Mouse (Mus musculus) stomach, embryonic 16.5 days (tissue): ENCODE results near the gene Nr4a1. TPM values are rescaled to one million over a fixed set of nuclear protein-coding genes. Genes with fewer than 3 reads are reported as not detected.

Source experiments
- ATAC-seq: fragments of 200-750 bp; cut with Nextera tagmentation; 2 replicates; pipeline ENCODE4 v1.8.0; 2017; ENCODE audit warnings: moderate number of reproducible peaks, moderate TSS enrichment; ENCODE audit not compliant: insufficient read depth, low FRiP score
- H3K27ac ChIP-seq: fragments of 300-500 bp; sonication (generic); 2 replicates; pipeline ENCODE4 v1.5.1; 2014; ENCODE audit warnings: low read length
- H3K27me3 ChIP-seq: fragments of 300-500 bp; sonication (generic); 2 replicates; pipeline ENCODE4 v1.6.1; 2014; ENCODE audit warnings: low read length, control low read depth, mixed read lengths; ENCODE audit not compliant: control insufficient read depth, insufficient read depth
- H3K36me3 ChIP-seq: fragments of 300-500 bp; sonication (generic); 2 replicates; pipeline ENCODE4 v1.6.1; 2014; ENCODE audit warnings: low read length; ENCODE audit not compliant: control insufficient read depth, insufficient read depth
- H3K4me1 ChIP-seq: fragments of 300-500 bp; sonication (generic); 2 replicates; pipeline ENCODE4 v1.6.1; 2014; ENCODE audit warnings: low read length, control low read depth, mixed read lengths; ENCODE audit not compliant: control insufficient read depth, insufficient read depth
- H3K4me2 ChIP-seq: fragments of 300-500 bp; sonication (generic); 2 replicates; pipeline ENCODE4 v1.6.1; 2014; ENCODE audit warnings: low read depth, low read length, mixed read lengths
- H3K4me3 ChIP-seq: fragments of 300-500 bp; sonication (generic); replicated peaks from 2 replicates; pipeline ENCODE4 v1.5.1; 2014; ENCODE audit warnings: mild to moderate bottlenecking, low read length
- H3K9ac ChIP-seq: fragments of 300-500 bp; sonication (generic); 2 replicates; pipeline ENCODE4 v1.6.1; 2014; ENCODE audit warnings: low read length
- H3K9me3 ChIP-seq: fragments of 300-500 bp; sonication (generic); replicated peaks from 2 replicates; pipeline ENCODE4 v1.6.1; 2016; ENCODE audit warnings: low read length, control low read depth; ENCODE audit not compliant: control insufficient read depth
- WGBS: fragments of 180-500 bp; shearing (Covaris S2); extraction: QIAGEN DNeasy Blood & Tissue Kit; methylation state at CpG from one replicate; pipeline ENCODE4 v1.1.7; 2014; 5-methylcytosine and 5-hydroxymethylcytosine counted together
- polyA plus RNA-seq: library from polyadenylated mRNA; unstranded; fragments of >200 nt; fragmentation: Nextera tagmentation; extraction: Ambion mirVana; gene quantifications from 2 replicates; pipeline ENCODE4 v1.2.1, GENCODE M21; 2015

Nr4a1 gene
- polyA plus RNA-seq, 1 experiment from 2014 or later, result 13.3 TPM

DNA sequence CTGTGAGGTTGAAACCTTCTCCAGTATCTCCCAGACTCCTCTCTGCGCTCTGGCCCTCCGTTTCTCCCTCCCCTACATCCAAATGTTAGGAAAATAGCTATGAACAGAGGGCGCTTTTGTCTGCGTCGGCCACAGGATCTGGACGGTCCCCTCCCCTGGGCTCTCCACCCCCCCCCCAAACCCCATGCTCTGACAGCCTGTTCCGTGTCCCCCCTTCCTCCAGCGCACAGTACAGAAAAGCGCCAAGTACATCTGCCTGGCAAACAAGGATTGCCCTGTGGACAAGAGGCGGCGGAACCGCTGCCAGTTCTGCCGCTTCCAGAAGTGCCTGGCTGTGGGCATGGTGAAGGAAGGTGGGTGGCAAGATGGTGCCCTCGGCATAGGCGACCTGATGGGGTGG, 17.4 kb downstream of the Nr4a1 start:
- Histone ChIP-seq H3K4me2 (no peak overlapping the region), H3K36me3 (0 out of 2 replicates have a peak, but pooled peaks cover 3% of the 10 kb centered on the region), H3K4me3 (no peak overlapping the region), H3K9me3 (no peaks in the 10 kb centered on the region), H3K27me3 (no peaks in the 10 kb centered on the region), H3K4me1 (peaks cover 9% of the 10 kb centered on the region), H3K27ac (no peak overlapping the region), H3K9ac (no peak overlapping the region)
- WGBS, result 89% methylated on average over 15 of the region's 15 CpGs
- no peak for ATAC-seq

DNA sequence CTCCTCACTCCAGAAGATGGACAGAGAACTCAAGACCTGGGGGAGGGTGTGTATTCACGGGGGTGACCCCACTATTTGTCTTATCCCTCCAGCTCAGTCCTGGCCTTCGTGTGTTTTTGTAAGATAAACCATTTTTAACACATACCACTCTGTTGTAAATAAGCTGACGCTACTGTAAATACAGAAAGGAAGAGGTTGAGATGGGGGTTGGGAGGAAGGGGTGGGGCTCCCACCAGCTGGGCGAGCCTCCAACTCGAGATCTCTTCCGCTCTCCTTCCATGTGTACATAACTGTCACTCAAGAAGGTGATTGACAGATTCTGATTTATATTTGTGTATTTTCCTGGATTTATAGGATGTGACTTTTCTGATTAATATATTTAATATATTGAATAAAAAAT, 20.3 kb downstream of the Nr4a1 start:
- H3K4me3 ChIP-seq, result no peak overlapping the region
- H3K27me3 ChIP-seq, result no peaks in the 10 kb centered on the region
- no peak overlapping the region for H3K4me2 ChIP-seq
- no peak for ATAC-seq
- H3K9me3 ChIP-seq, result no peaks in the 10 kb centered on the region
- H3K36me3 ChIP-seq, result 0 out of 2 replicates have a peak, but pooled peaks cover 3% of the 10 kb centered on the region
- H3K27ac ChIP-seq, result no peak overlapping the region
- no peak overlapping the region for H3K9ac ChIP-seq
- peaks cover 20% of the 10 kb centered on the region for H3K4me1 ChIP-seq
- 25% methylated on average over 6 of the region's 6 CpGs for WGBS

DNA sequence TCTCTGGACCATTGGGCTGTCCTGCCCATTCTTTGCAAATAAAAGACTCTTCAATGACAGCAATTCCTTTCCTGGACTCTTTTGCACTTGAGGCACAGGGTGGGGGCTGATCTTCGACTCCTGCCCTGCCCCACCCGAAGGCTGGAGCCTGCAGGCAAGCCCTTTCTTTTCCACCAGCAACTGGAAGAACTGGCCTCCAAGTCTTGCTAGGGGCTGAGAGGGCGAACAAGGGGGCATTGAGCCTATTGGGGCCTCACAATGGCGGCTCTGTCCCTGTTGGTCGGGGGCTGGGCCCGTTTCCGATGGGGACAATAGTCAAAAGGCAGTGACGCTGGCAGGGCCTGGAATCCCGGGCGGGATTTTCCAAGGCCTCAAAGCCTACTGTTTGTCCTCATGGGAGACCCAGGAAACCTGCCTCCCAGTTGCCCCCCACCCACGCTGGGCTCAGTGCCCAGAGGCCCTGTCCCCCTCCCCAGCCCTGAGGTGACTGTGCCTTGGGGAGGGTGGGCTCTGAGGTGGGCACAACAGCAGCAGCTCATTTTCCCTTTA, 23.4 kb downstream of the Nr4a1 start:
- H3K27ac ChIP-seq, result peak overlapping the region; percentile 43
- no peaks in the 10 kb centered on the region for H3K9me3 ChIP-seq
- H3K4me3 ChIP-seq, result no peak overlapping the region
- ATAC-seq, result peak; percentile 68; the same call in 1 of the 2 replicates
- H3K4me2 ChIP-seq, result no peak overlapping the region
- peaks cover 24% of the 10 kb centered on the region for H3K4me1 ChIP-seq
- 47% methylated on average over 11 of the region's 11 CpGs for WGBS
- no peaks in the 10 kb centered on the region for H3K27me3 ChIP-seq
- 0 out of 2 replicates have a peak, but pooled peaks cover 3% of the 10 kb centered on the region for H3K36me3 ChIP-seq
- no peak overlapping the region for H3K9ac ChIP-seq

DNA sequence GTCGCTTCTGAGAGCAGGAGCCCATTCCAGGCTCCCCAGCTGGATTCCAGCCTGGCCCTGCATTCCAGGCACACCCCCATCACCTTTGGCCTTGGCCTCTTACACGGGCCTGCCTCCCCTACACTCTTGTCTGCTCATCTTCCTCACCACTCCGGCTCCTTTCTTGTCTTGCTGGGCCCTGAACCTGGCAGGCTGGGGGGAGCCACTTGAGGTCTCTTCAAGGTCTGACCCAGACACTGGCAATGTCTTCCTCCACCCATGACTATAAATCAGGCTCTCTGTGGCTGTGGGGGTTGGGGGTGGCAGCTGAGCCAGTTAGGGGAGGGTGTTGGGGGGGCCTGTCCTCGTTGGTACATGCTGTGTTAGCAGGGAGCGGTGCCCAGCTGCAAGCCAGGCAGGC, 24.5 kb downstream of the Nr4a1 start:
- WGBS, result 46% methylated on average over 5 of the region's 5 CpGs
- Histone ChIP-seq H3K27ac (peak overlapping the region; percentile 48; the same call in 1 of the 2 replicates), H3K9me3 (no peaks in the 10 kb centered on the region), H3K4me2 (no peak overlapping the region), H3K36me3 (no peaks in the 10 kb centered on the region), H3K9ac (peak overlapping the region; percentile 58), H3K4me1 (peaks cover 29% of the 10 kb centered on the region), H3K27me3 (no peaks in the 10 kb centered on the region), H3K4me3 (no peak overlapping the region)
- ATAC-seq, result no peak

DNA sequence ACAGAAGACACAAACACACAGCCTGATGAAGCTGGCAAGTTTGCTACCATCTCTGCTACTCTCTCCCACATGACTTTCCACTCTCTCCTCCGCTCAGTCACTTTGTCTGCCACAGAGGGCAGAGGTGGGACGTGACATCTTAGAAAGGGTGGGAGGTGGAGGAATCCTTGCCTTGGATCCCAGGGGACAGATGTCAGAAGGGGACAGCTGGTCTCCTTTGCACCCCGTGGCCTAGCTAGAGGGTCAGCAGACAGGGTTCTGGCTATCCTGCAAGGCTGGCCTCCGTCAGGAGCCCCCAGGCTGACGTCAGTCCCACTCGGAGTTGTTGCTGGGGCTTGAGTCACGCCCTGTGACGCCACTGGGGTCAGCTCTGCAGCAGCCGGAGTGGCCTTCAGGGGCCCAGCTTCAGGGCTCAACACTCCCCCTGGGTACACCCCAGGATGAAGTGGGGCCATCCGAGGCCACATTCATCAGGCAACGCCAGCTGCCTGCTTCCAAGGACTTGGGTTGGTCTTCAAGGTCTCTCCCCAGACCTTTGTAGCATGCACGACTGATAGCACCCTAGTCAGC, 25.4 kb downstream of the Nr4a1 start:
- no peak overlapping the region for H3K4me3 ChIP-seq
- no peak for ATAC-seq
- H3K27ac ChIP-seq, result no peak overlapping the region
- H3K27me3 ChIP-seq, result no peaks in the 10 kb centered on the region
- 56% methylated on average over 12 of the region's 12 CpGs for WGBS
- no peaks in the 10 kb centered on the region for H3K36me3 ChIP-seq
- H3K4me1 ChIP-seq, result peaks cover 29% of the 10 kb centered on the region
- H3K9me3 ChIP-seq, result no peaks in the 10 kb centered on the region
- peak overlapping the region; percentile 39; the same call in 1 of the 2 replicates for H3K9ac ChIP-seq
- no peak overlapping the region for H3K4me2 ChIP-seq

DNA sequence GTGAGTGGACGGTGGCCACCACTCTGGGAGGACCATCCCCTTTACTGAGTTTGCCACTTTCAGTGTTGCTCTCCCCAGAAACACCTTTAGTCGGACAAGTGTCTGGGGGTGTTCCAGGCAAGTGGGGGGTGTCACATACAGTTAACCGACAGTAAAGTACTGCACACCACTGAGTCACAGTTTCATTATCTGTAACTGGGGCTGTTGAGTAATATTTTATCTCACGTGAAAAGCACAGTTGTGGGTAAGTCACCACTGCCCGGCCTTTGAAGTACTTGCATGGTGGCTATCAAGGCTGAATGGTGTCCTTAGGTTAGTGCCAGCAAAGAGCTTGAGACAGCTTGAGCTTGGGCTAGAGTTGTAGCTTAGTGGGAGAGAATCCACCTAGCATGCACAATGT, 28.4 kb downstream of the Nr4a1 start:
- ATAC-seq, result no peak
- no peak overlapping the region for H3K27ac ChIP-seq
- H3K9ac ChIP-seq, result no peak overlapping the region
- no peaks in the 10 kb centered on the region for H3K27me3 ChIP-seq
- no peaks in the 10 kb centered on the region; the same call in 1 of the 2 replicates for H3K36me3 ChIP-seq
- peaks cover 37% of the 10 kb centered on the region for H3K4me1 ChIP-seq
- 68% methylated on average over 5 of the region's 5 CpGs for WGBS
- H3K9me3 ChIP-seq, result no peaks in the 10 kb centered on the region
- no peak overlapping the region for H3K4me2 ChIP-seq
- no peak overlapping the region for H3K4me3 ChIP-seq

DNA sequence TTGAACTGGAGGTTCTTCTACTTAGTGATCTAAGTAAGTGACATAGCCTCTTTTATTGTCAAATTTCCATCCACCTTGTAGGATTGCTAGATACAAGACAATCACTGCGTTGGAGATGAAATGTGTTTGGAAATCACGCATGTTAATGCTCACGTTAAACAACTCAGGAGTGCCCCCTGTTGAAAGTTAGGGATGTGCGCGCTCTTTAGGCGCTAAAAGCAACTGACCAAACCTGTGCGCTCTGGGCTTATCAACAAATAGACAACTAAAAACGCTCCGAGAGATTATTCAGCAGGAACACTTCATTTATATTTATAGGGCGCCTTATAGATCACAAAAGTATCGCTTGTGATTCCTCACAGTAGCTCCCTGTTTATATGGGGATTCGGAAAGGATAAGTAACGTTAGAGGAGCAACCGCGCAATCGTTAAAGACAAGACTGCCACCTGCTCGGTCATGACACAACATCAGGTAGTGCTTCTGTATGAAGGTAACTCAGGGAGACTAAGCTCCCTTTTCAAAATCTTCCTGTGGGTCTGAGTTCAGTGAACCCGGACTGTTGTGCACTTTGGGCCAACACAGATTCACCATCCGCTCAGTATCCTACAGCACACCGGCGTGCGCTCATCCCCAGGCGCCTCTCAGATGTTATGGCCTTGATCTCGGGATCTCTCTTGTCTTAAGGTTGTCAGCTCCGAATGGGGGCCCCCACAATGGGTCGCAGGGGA, 29.3 kb downstream of the Nr4a1 start:
- no peaks in the 10 kb centered on the region for H3K27me3 ChIP-seq
- ATAC-seq, result peak; percentile 16; the same call in 1 of the 2 replicates
- H3K4me3 ChIP-seq, result peak overlapping the region; percentile 92
- H3K36me3 ChIP-seq, result peaks cover 4% of the 10 kb centered on the region; the same call in 1 of the 2 replicates
- H3K27ac ChIP-seq, result peak overlapping the region; percentile 84
- peak overlapping the region; percentile 89 for H3K9ac ChIP-seq
- peaks cover 29% of the 10 kb centered on the region for H3K4me1 ChIP-seq
- no peaks in the 10 kb centered on the region for H3K9me3 ChIP-seq
- WGBS, result 1% methylated on average over 26 of the region's 26 CpGs
- H3K4me2 ChIP-seq, result peak overlapping the region; percentile 89

DNA sequence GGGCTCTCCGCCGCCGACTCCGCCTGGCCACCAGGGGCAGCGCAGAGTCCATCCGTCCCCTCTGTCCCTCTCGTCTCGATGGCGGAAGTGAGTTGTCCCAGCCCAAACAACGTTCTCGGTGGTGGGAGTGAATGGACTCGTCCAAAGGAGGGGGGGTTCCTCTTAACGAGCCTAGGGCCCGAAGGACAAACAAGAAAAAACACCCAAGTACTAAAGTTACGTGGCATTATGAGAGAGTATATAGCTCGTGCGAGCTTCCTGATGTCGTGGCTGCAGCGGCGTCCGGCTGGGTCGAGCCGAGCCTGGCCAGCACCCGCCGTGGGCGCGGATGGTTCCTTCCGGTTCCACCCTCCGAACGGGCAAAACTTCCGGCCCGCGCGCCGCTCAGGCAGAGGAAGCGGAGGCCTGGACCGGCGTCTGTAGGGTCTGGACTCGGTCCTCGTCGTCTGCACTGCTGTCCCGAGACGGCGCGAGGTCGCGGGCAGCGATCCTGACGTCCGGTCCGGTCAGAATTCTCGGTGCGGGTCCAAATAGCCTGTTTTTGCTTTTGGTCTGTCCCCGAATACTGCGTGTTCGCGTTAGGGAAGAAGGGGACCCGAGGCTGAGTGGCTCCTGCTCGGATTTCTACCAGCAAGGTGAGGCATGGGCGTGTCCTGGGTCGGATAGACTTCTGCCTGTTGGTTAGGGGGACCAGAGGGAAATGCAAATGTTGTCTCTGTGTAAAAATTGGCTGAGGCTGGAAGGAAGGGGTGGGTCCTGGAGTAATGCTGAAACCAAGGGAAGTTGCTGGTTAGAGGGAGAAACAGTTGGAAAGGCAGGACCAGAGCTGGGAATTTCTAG, 30.1 kb downstream of the Nr4a1 start, which contains the start of gene Atg101:
Atg101 (plus strand) TSS at position 362 of the 840 bp plus-strand sequence.
- no peaks in the 10 kb centered on the region for H3K27me3 ChIP-seq
- H3K4me1 ChIP-seq, result peaks cover 21% of the 10 kb centered on the region
- H3K27ac ChIP-seq, result peak within 1 kb of the TSS; percentile 84
- peak within 1 kb of the TSS; percentile 92 for H3K4me3 ChIP-seq
- H3K9me3 ChIP-seq, result no peaks in the 10 kb centered on the region
- ATAC-seq, result peak; percentile 91
- WGBS, result under 1% methylated on average over 61 of the region's 61 CpGs
- peak within 1 kb of the TSS; percentile 89 for H3K9ac ChIP-seq
- H3K4me2 ChIP-seq, result peak within 1 kb of the TSS; percentile 89
- peaks cover 4% of the 10 kb centered on the region; the same call in 1 of the 2 replicates for H3K36me3 ChIP-seq
